Mouse (Mus musculus) midbrain, embryonic 10.5 days (tissue): ENCODE data around the gene Palld. TPM values are rescaled to one million over a fixed set of nuclear protein-coding genes. Genes with fewer than 3 reads are reported as not detected.

Experiments
- DNase-seq: peaks from one replicate; pipeline ENCODE4 v3.0.0-alpha.2; 2017; ENCODE audit warnings: low spot score
- H3K27ac ChIP-seq: fragments of 300-500 bp; sonication (generic); replicated peaks from 2 replicates; pipeline ENCODE4 v1.5.1; 2016; ENCODE audit warnings: mild to moderate bottlenecking
- H3K27me3 ChIP-seq: fragments of 300-500 bp; sonication (generic); 2 replicates; pipeline ENCODE4 v1.6.1; 2016; ENCODE audit warnings: low read depth, mild to moderate bottlenecking; ENCODE audit not compliant: poor library complexity, severe bottlenecking
- H3K36me3 ChIP-seq: fragments of 300-500 bp; sonication (generic); 2 replicates; pipeline ENCODE4 v1.6.1; 2016; ENCODE audit warnings: mild to moderate bottlenecking, moderate library complexity
- H3K4me1 ChIP-seq: fragments of 300-500 bp; sonication (generic); 2 replicates; pipeline ENCODE4 v1.6.1; 2016
- H3K4me3 ChIP-seq: fragments of 300-500 bp; sonication (generic); 2 replicates; pipeline ENCODE4 v1.5.1; 2016; ENCODE audit warnings: mild to moderate bottlenecking, moderate library complexity
- H3K9me3 ChIP-seq: fragments of 300-500 bp; sonication (generic); replicated peaks from 2 replicates; pipeline ENCODE4 v1.6.1; 2016; ENCODE audit warnings: mild to moderate bottlenecking
- WGBS: fragments of 180-500 bp; shearing (Covaris S2); methylation state at CpG from one replicate; pipeline ENCODE4 v1.1.7; 2016; 5-methylcytosine and 5-hydroxymethylcytosine counted together
- polyA plus RNA-seq: library from polyadenylated mRNA; unstranded; fragments of >200 nt; fragmentation: Nextera tagmentation; extraction: Ambion mirVana; gene quantifications from 2 replicates; pipeline ENCODE4 v1.2.1, GENCODE M21; 2016

The Palld gene
- polyA plus RNA-seq, 1 experiment from 2014 or later: 58.2 TPM

DNA sequence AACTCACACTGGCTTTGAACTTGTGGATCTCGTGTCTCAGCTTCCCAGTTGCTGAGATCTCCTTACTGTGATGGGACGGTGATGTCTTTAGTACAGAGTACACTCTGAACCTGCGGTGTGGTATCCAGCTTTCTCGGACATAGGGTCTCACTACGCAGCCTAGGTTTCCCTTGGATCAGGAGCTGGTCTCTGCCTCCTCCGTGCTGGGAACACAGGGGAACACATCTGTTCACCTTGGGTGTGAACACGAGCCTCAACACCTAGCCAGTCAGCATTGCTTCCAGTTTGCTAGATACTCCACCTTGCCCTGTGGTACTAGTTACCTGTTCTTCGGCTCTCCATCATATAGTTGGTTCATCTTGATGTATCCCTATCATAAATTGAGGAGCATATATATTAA is 413.9 kb downstream of the Palld start:
- no peaks in the 10 kb centered on the region for H3K9me3 ChIP-seq
- peaks cover 10% of the 10 kb centered on the region for H3K4me1 ChIP-seq
- DNase-seq: no peak
- 92% methylated on average over 8 of the region's 8 CpGs for WGBS
- peak overlapping the region; percentile 93; the same call in 1 of the 2 replicates for H3K27ac ChIP-seq
- H3K27me3 ChIP-seq: no peaks in the 10 kb centered on the region
- peak overlapping the region; percentile 81 for H3K4me3 ChIP-seq
- peaks cover 19% of the 10 kb centered on the region for H3K36me3 ChIP-seq

DNA sequence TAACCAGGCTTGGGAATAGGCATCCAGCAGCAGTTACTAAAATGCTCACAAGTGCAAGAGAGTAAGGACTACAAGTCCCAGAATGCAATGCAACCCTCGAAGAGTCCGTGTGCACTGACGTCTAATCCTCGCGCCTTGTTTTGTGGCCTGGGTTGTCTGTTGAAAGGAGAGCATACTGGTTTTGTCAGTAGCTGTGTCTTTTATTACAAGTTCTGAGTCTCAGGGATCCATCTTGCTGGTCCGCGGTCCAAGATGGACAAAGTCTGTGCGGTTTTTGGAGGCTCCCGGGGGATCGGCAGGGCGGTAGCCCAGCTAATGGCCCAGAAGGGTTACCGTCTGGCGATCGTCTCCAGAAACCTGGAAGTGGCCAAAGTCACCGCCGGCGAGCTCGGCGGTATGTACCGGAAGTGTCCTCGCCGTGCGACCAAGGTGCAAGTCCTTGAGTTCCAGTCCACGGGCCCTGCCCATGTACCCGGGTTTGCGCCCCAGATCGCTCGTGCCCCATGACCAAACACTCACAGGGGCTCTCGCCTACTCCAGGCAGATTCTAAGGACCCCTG is 414.8 kb downstream of the Palld start, which contains the start of gene Cbr4:
Gene Cbr4, plus strand, starts transcription at position 138 of the 560 bp plus-strand sequence.
- peaks cover 11% of the 10 kb centered on the region for H3K36me3 ChIP-seq
- WGBS: under 1% methylated on average over 29 of the region's 29 CpGs
- H3K4me3 ChIP-seq: peak within 1 kb of the TSS; percentile 81
- H3K27ac ChIP-seq: peak within 1 kb of the TSS; percentile 93
- peak; percentile 83 for DNase-seq
- peaks cover 10% of the 10 kb centered on the region for H3K4me1 ChIP-seq
- H3K9me3 ChIP-seq: no peaks in the 10 kb centered on the region
- no peaks in the 10 kb centered on the region for H3K27me3 ChIP-seq

DNA sequence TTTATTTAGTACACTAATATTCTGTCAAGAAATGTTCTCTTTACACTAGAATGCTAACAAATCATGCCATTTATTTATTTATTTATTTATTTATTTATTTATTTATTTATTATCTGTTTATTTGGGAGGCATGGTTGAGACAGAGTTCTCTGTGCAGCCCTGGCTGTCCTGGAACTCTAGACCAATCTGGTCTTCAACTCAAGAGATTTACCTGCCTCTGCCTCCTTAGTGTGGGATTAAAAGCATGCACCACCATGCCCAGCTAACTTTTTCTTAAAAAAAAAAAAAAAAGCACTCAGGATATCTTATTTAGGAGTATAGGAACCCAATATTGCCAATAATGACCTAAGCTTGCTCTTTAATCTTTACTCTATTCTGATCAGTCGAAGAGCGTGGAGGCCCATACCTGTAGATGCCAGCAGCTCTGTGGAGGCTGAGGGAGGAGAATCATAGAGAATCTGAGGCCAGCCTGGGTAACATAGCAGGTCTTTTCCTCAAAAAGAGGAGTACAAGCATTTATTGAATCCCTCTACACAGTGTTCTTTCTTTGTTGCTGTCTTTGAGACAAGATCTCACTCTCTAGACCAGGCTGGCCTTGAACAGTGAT is 415.5 kb downstream of the Palld start:
- H3K27ac ChIP-seq: peak overlapping the region; percentile 93
- H3K4me1 ChIP-seq: peaks cover 10% of the 10 kb centered on the region

DNA sequence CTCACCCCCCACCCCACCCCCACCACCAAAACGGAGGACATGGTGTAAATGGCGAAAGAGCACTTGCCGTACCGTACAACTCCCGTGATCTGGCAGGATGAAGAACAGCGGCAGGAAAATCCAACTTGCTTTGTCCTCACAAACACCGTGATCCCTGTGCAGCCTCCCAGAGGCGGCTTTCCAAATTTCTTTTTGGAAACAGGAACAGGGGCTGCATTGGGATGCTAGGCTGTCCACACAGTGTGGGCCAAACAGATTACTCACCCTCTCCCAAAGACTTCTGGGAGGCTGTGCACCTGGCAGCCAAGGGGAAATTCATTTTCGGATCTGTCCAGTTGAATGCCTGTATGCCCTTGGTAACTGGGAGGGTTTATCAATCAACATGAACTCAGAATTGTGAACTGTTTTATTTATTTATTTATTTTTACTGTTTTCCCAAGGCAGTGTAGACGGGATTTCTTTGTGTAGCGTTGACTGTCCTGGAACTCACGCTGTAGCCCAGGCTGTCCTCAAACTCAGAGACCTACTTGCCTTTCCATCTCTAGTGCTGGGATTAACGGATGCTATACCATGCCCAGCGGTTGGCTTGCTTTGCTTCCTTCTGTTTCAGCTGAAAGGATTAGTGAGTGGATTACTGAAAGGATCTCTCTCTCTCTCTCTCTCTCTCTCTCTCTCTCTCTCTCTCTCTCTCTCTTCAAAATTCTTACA is 422.1 kb downstream of the Palld start:
- no peaks in the 10 kb centered on the region for H3K9me3 ChIP-seq
- H3K36me3 ChIP-seq: no peaks in the 10 kb centered on the region
- H3K27me3 ChIP-seq: no peaks in the 10 kb centered on the region
- 87% methylated on average over 14 of the region's 14 CpGs for WGBS
- H3K4me1 ChIP-seq: 0 out of 2 replicates have a peak, but pooled peaks cover 10% of the 10 kb centered on the region
- no peak for DNase-seq
- 0 out of 2 replicates have a peak overlapping the region, but pooled peaks have one; percentile 30 for H3K27ac ChIP-seq
- no peak overlapping the region for H3K4me3 ChIP-seq

More for the DNA sequence above, 415.5 kb downstream of the Palld start:
- no peaks in the 10 kb centered on the region for H3K9me3 ChIP-seq
- WGBS: 93% methylated on average over 2 of the region's 2 CpGs
- H3K36me3 ChIP-seq: peaks cover 7% of the 10 kb centered on the region
- H3K27me3 ChIP-seq: no peaks in the 10 kb centered on the region
- no peak for DNase-seq
- H3K4me3 ChIP-seq: peak overlapping the region; percentile 81

DNA sequence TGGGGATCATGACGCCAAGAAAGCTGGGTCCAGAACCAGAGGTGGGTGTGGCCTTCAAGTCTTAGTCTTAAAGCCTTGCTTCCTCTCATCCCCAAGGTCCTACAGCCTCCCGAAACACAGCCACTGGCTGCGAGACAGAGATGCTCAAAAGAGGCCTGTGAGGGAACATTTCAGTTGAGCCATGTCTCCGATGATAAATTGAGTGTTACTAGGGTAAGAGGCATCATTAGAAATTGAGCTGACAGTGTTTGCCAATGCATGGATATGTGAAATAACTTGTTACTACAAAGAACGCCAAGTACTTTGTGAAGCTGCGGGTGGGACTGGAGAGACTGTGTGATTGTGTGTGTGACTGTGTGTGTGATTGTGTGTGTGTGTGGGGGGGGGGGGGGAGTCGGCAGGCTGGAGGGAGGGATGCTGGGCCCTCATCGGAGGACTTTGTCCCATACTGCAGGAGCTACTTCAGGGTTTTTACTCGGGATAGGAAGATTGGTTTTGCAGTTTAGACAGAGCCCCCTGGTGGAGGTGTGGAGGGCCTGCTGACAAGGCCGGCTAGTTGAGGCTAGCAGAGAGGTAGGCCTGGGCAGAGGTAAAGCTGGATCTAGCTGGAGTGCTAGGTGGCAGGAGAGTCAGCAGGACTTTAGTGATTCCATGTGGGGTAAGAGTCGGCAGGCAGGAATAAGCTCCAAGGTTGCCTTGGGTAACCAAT is 422.8 kb downstream of the Palld start:
- WGBS: 56% methylated on average over 11 of the region's 11 CpGs
- H3K27me3 ChIP-seq: no peaks in the 10 kb centered on the region
- H3K9me3 ChIP-seq: no peaks in the 10 kb centered on the region
- 0 out of 2 replicates have a peak, but pooled peaks cover 13% of the 10 kb centered on the region for H3K4me1 ChIP-seq
- H3K36me3 ChIP-seq: no peaks in the 10 kb centered on the region
- no peak overlapping the region for H3K27ac ChIP-seq
- DNase-seq: peak; percentile 60
- H3K4me3 ChIP-seq: no peak overlapping the region

DNA sequence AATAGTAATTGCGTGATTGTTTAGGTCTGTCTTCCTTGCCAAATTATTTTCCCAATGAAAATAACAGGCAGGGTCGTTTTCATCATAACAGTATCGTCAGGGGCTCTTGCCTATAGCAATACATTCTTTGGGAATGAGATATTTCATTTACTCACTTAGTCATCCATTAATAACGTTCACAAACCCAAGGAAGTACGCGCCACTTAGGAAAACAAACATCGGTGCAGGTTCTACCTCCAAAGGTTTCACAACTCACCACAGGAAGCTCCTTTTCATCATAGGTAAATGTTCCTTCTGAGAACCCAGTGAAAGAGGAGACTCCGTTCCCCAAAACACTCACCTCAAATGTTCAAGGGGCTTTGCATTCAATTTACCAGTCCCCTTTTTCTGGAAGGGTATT is 423.7 kb downstream of the Palld start:
- WGBS: 88% methylated on average over 8 of the region's 8 CpGs
- H3K36me3 ChIP-seq: no peaks in the 10 kb centered on the region
- no peak overlapping the region for H3K4me3 ChIP-seq
- no peak for DNase-seq
- 0 out of 2 replicates have a peak, but pooled peaks cover 13% of the 10 kb centered on the region for H3K4me1 ChIP-seq
- H3K27ac ChIP-seq: no peak overlapping the region
- H3K27me3 ChIP-seq: no peaks in the 10 kb centered on the region
- H3K9me3 ChIP-seq: no peaks in the 10 kb centered on the region

DNA sequence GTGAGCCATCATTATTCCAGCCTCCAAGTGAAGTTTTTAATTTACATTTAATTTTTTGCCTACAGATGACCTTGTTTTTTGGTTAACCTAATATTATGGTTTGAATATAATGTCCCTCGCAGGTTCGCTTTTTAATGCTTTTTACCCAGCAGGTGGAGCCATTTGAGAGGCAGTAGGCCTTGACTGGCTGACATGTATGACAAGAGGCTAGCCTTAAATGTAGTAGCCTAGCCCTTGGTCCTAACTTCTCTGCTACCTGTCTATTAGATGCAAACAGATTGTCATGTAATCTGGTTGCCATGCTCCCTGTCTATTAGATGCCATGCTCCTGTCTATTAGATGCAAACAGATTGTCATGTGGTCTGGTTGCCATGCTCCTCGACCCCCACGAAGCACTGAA is 424.3 kb downstream of the Palld start:
- Histone ChIP-seq H3K9me3 (no peaks in the 10 kb centered on the region), H3K27me3 (no peaks in the 10 kb centered on the region), H3K27ac (no peak overlapping the region), H3K4me3 (no peak overlapping the region), H3K36me3 (no peaks in the 10 kb centered on the region), H3K4me1 (0 out of 2 replicates have a peak, but pooled peaks cover 13% of the 10 kb centered on the region)
- DNase-seq: no peak
- WGBS: 97% methylated on average over 4 of the region's 4 CpGs

DNA sequence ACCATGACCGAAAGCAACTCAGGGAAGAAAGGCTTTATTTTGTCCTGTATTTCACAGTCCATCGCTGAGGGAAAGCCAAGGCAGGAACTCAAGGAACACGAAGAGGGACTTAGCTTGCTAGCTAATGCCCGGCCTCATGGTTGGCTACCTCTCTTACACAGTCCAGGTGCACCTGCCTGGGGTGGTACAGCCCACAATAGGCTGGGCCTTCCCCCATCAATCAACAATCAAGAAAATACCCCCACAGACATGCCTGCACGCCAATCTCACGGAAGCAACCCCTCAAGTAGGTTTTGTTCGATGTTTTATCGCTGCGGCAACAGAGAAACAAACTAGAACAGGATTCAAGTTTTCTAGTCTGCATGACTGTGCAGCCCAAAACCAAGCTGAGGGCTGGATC is 426.3 kb downstream of the Palld start:
- DNase-seq: no peak
- 83% methylated on average over 9 of the region's 9 CpGs for WGBS

DNA sequence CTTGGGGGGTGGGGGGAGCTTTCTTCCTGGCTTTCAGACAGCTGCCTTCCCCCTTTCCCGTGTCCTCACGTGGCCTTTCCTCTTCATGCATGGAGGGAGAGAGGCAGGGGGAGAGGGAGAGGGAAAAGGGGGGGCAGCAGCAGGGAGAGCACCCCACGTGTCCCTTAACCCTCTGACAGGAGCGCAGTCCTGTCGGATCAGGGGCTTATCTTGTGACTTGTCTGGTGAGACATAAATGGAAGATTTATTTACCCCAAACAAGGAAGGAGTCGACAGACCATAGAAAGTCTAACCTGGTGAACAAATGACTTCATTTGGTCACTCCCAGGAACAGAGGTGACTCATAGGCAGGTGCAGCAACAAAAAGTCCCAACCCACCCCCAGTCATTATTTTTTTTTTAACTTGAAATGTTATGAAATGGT is 427.2 kb downstream of the Palld start:
- Histone ChIP-seq H3K4me3 (no peak overlapping the region), H3K9me3 (no peaks in the 10 kb centered on the region), H3K27me3 (no peaks in the 10 kb centered on the region), H3K27ac (no peak overlapping the region), H3K36me3 (no peaks in the 10 kb centered on the region), H3K4me1 (0 out of 2 replicates have a peak, but pooled peaks cover 13% of the 10 kb centered on the region)
- DNase-seq: no peak
- 75% methylated on average over 6 of the region's 6 CpGs for WGBS

More for the DNA sequence above, 426.3 kb downstream of the Palld start:
- Histone ChIP-seq H3K27me3 (no peaks in the 10 kb centered on the region), H3K4me1 (0 out of 2 replicates have a peak, but pooled peaks cover 13% of the 10 kb centered on the region), H3K4me3 (no peak overlapping the region), H3K9me3 (no peaks in the 10 kb centered on the region), H3K27ac (no peak overlapping the region), H3K36me3 (no peaks in the 10 kb centered on the region)

DNA sequence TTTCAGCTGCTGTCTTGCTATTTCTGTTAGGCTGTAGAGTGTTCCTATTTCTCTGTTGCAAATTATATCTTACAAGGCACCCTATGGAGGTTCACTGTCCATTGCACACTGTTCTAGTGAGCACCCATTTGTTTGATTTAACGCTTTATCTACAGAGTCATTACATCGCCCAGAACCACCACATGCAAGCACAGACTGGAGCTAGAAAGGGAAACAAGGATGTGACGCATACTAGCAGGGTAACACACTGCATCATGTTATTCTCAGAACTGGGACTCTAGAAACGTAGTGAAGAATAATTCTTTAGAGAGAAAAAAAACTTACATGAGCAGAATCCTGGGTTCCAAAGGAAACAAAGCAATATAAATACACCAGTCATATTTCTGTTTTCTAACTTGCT is 432.3 kb downstream of the Palld start:
- WGBS: 86% methylated on average over 4 of the region's 4 CpGs
- Histone ChIP-seq H3K27ac (no peak overlapping the region), H3K36me3 (no peaks in the 10 kb centered on the region), H3K9me3 (no peaks in the 10 kb centered on the region), H3K4me1 (peaks cover 16% of the 10 kb centered on the region), H3K4me3 (no peak overlapping the region), H3K27me3 (no peaks in the 10 kb centered on the region)
- no peak for DNase-seq

DNA sequence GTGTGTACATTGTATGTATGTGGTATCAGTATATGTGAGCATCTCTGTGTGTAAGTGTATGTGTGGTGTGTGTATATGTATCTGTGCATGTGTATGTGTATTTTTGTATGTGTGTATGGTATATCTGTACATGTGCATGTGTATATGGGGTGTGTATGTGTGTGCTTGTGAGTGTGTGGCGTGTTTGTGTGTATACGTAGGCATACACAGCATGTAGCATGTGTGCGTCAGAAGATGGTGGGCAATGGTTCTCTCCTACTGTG is 435.0 kb downstream of the Palld start:
- Histone ChIP-seq H3K36me3 (no peaks in the 10 kb centered on the region), H3K27me3 (no peaks in the 10 kb centered on the region), H3K4me3 (no peak overlapping the region), H3K9me3 (no peaks in the 10 kb centered on the region), H3K27ac (no peak overlapping the region), H3K4me1 (peaks cover 14% of the 10 kb centered on the region)
- no peak for DNase-seq
- 95% methylated on average over 3 of the region's 3 CpGs for WGBS

DNA sequence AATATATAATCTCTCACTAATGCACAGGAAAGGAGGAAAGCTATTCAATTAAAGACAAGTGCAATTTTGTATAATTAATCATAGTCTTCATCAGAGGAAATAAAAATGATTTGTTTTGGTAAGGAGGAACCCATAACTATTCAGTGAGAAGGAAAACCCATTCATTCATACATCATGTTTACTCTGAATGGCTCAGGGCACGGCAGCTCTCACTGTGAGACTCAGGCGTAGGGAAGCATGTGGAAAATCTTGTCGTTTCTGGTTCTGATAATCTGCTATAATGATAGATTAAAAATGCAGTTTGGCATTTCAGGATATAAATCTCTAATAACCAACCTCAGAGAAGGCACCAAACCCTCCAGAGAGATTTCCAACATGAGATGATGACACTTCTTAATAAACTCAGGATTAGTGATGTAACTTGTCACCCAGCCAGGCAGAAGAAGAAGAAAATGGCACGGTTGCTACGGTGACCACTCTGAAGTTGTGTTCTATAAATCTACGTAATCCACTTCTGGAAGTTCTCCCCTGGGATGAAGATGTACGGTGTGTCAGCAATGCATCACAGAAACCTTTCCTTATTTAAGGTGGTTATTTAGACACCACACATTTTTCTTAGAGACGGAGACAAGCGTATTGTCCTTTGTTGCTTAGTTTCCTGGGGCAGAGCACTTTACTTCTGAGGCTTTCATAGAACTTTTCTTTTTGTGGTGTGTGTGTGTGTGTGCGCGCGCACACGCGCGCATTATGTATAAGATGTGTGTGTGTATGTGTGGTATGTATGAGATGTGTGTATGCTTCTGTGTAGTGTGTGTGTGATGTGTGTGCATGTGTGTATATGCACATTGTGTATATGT is 435.6 kb downstream of the Palld start:
- peaks cover 14% of the 10 kb centered on the region for H3K4me1 ChIP-seq
- WGBS: 88% methylated on average over 15 of the region's 15 CpGs
- H3K36me3 ChIP-seq: no peaks in the 10 kb centered on the region
- H3K27me3 ChIP-seq: no peaks in the 10 kb centered on the region
- H3K9me3 ChIP-seq: no peaks in the 10 kb centered on the region
- H3K27ac ChIP-seq: no peak overlapping the region
- H3K4me3 ChIP-seq: no peak overlapping the region
- DNase-seq: no peak
